Mouse (Mus musculus): ENCODE results near the gene Slc27a1.

- TF ChIP-seq POLR2A (IDR thresholded peaks at IDR 0.05; ENCODE audit: low read depth, low read length) (no peak), CTCF (conservative IDR thresholded peaks at IDR 0.05; ENCODE audit: insufficient read depth, insufficient read length, low read depth, low read length) (no peak)
These were observed 28.1 kb downstream of the Slc27a1 start for GRCm38 (mm10) chr8:71596798-71597197.
